Mouse (Mus musculus) G1E (cell line): Measurements from ENCODE around the gene Ccdc141.

Experiments used
- CTCF ChIP-seq: IDR thresholded peaks from 2 replicates; pipeline ENCODE4 v1.5.1; 2012; ENCODE audit warnings: low read depth, low read length, inconsistent platforms, mixed read lengths
- GATA1 ChIP-seq: IDR thresholded peaks from 2 replicates; pipeline ENCODE4 v1.6.1; 2012; ENCODE audit warnings: borderline replicate concordance, low read length, inconsistent platforms, mixed read lengths
- GATA2 ChIP-seq: IDR thresholded peaks from 2 replicates; pipeline ENCODE4 v1.6.1; 2012; ENCODE audit warnings: low read depth, low read length, inconsistent platforms, borderline replicate concordance
- POLR2AphosphoS5 ChIP-seq: IDR thresholded peaks from 2 replicates; pipeline ENCODE4 v1.6.1; 2012; ENCODE audit warnings: low read depth, low read length, inconsistent platforms; ENCODE audit not compliant: insufficient replicate concordance
- TAL1 ChIP-seq: conservative IDR thresholded peaks from 2 replicates; pipeline ENCODE4 v1.6.1; 2012; ENCODE audit warnings: low read depth, low read length, inconsistent platforms, mixed read lengths

DNA sequence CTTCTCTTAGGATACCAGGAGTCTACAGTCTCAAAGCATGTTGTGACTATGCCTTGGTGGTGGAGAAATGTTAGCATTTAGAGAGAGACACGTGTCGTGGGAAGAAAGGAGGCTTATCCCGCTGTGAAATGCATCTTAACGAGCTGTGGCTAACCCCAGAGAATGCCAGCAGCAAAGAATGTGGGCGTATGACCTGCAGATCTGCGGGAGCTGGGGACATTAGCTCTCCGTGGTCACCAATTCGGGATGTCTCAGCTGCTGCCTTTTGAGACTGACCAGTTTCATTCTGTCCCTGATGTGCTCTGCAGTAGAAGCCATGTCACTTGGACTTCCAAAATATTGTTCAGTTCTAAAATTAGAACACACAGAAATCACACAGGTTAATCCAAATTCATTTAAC is 16.5 kb upstream of the Ccdc141 start:
- TF ChIP-seq CTCF (no peak), GATA2 (no peak), POLR2AphosphoS5 (no peak), GATA1 (no peak), TAL1 (no peak)
